Mouse (Mus musculus) cerebellum, adult 2 months (tissue): ENCODE results near the gene Plekha5.

ENCODE experiments used
- CTCF ChIP-seq: fragments of 200-500 bp; IDR thresholded peaks from 2 replicates; pipeline ENCODE4 v1.5.1; 2011; ENCODE audit warnings: low read depth, mild to moderate bottlenecking, control low read depth, low read length, moderate library complexity, borderline replicate concordance; ENCODE audit not compliant: insufficient read depth
- POLR2A ChIP-seq: fragments of 200-500 bp; IDR thresholded peaks from 2 replicates; pipeline ENCODE4 v1.6.1; 2011; ENCODE audit warnings: low read length, control low read depth, borderline replicate concordance; ENCODE audit not compliant: insufficient read depth

DNA sequence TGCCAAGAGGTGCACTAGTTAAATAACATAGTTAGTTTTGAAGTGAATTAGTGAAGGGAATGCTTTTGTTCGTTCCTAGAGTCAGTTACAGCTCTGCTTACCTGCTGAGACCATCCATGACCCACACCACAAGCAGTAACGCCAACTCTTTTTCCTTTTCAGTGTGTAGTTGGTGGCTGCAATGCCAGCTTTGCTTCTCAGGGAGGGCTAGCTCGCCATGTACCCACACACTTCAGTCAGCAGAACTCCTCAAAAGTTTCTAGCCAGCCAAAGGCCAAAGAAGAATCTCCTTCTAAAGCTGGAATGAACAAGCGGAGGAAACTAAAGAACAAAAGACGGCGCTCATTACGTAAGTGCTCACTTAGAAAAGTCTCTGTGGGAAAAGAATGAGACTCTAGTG is 218.2 kb downstream of the Plekha5 start:
- TF ChIP-seq POLR2A (no peak), CTCF (no peak)
